Mouse (Mus musculus) heart, adult 9 months (tissue): ENCODE data around the gene Tango6.
"Not testable (repeated sequence)": the region's sequence is repeated elsewhere in the genome, so short reads cannot be mapped to it uniquely, and the experiment has no call there.

Experiments
- DNase-seq, 2 experiments: peaks; one replicate each; pipeline ENCODE4 v3.0.0; 2022; ENCODE audit warnings: low spot score in 2 of 2

Tango6 gene

GRCm38 (mm10) chr8:106761317-106761716 lies 78.4 kb downstream of the Tango6 start:
- DNase-seq: no peak

GRCm38 (mm10) chr8:106761867-106762523 lies 79.1 kb downstream of the Tango6 start:
- no peak for DNase-seq

GRCm38 (mm10) chr8:106764529-106764928 lies 81.7 kb downstream of the Tango6 start:
- DNase-seq: no peak

- DNase-seq: no peak
These were observed 82.7 kb downstream of the Tango6 start for GRCm38 (mm10) chr8:106765570-106765969.

GRCm38 (mm10) chr8:106766736-106767135 lies 83.9 kb downstream of the Tango6 start:
- no peak for DNase-seq

- DNase-seq: no peak
These were observed 86.4 kb downstream of the Tango6 start for GRCm38 (mm10) chr8:106769147-106769805.

- DNase-seq: peak; percentile 63 to 76
These were observed 87.8 kb downstream of the Tango6 start for GRCm38 (mm10) chr8:106770596-106771179.

GRCm38 (mm10) chr8:106772094-106772493 lies 89.2 kb downstream of the Tango6 start:
- DNase-seq: peak in 1 of 2 experiments; percentile 67

GRCm38 (mm10) chr8:106772501-106772900 lies 89.6 kb downstream of the Tango6 start:
- no peak for DNase-seq

- DNase-seq: no peak
These were observed 91.9 kb downstream of the Tango6 start for GRCm38 (mm10) chr8:106774567-106775320.

- DNase-seq: no peak
These were observed 106.8 kb downstream of the Tango6 start for GRCm38 (mm10) chr8:106789623-106790022.

GRCm38 (mm10) chr8:106794820-106795219 lies 112.0 kb downstream of the Tango6 start:
- DNase-seq: no peak

- peak in 1 of 2 experiments; percentile 11 for DNase-seq
These were observed 117.0 kb downstream of the Tango6 start for GRCm38 (mm10) chr8:106799821-106800220.

- peak in 1 of 2 experiments; percentile 26 for DNase-seq
These were observed 118.4 kb downstream of the Tango6 start for GRCm38 (mm10) chr8:106801261-106801660.

- not testable (repeated sequence) for DNase-seq
These were observed 119.7 kb downstream of the Tango6 start for GRCm38 (mm10) chr8:106802384-106803137.

- DNase-seq: no peak
These were observed 123.0 kb downstream of the Tango6 start for GRCm38 (mm10) chr8:106805859-106806258.

GRCm38 (mm10) chr8:106807461-106807860 lies 124.6 kb downstream of the Tango6 start:
- no peak for DNase-seq

GRCm38 (mm10) chr8:106809726-106810125 lies 126.9 kb downstream of the Tango6 start:
- no peak for DNase-seq

- DNase-seq: no peak
These were observed 127.5 kb downstream of the Tango6 start for GRCm38 (mm10) chr8:106810406-106810805.

GRCm38 (mm10) chr8:106812560-106812959 lies 129.7 kb downstream of the Tango6 start:
- no peak for DNase-seq

GRCm38 (mm10) chr8:106816431-106817170 lies 133.7 kb downstream of the Tango6 start:
- no peak for DNase-seq
